Mouse (Mus musculus) forebrain, embryonic 16.5 days (tissue): ENCODE data around the gene Pagr1a. TPM values are rescaled to one million over a fixed set of nuclear protein-coding genes. Genes with fewer than 3 reads are reported as not detected.

Experiments used
- ATAC-seq: fragments of 200-750 bp; cut with Nextera tagmentation; 2 replicates; pipeline ENCODE4 v1.8.0; 2017; ENCODE audit warnings: mild to moderate bottlenecking, moderate library complexity
- H3K27ac ChIP-seq: fragments of 300-500 bp; sonication (generic); 2 replicates; pipeline ENCODE4 v1.5.1; 2014; ENCODE audit warnings: low read length, control low read depth
- H3K27me3 ChIP-seq: fragments of 300-500 bp; sonication (generic); replicated peaks from 2 replicates; pipeline ENCODE4 v1.6.1; 2014; ENCODE audit warnings: low read length; ENCODE audit not compliant: control insufficient read depth, insufficient read depth
- H3K36me3 ChIP-seq: fragments of 300-500 bp; sonication (generic); 2 replicates; pipeline ENCODE4 v1.6.1; 2014; ENCODE audit not compliant: control insufficient read depth, insufficient read depth
- H3K4me1 ChIP-seq: fragments of 300-500 bp; sonication (generic); replicated peaks from 2 replicates; pipeline ENCODE4 v1.6.1; 2014; ENCODE audit warnings: low read length; ENCODE audit not compliant: control insufficient read depth, insufficient read depth
- H3K4me2 ChIP-seq: fragments of 300-500 bp; sonication (generic); 2 replicates; pipeline ENCODE4 v1.6.1; 2014; ENCODE audit warnings: mild to moderate bottlenecking, low read length, control low read depth
- H3K4me3 ChIP-seq: fragments of 300-500 bp; sonication (generic); replicated peaks from 2 replicates; pipeline ENCODE4 v1.5.1; 2014; ENCODE audit warnings: mild to moderate bottlenecking, low read length, control low read depth
- H3K9ac ChIP-seq: fragments of 300-500 bp; sonication (generic); replicated peaks from 2 replicates; pipeline ENCODE4 v1.6.1; 2014; ENCODE audit warnings: low read depth, low read length, control low read depth
- H3K9me3 ChIP-seq: fragments of 300-500 bp; sonication (generic); 2 replicates; pipeline ENCODE4 v1.6.1; 2016; ENCODE audit warnings: low read length; ENCODE audit not compliant: control insufficient read depth
- WGBS: fragments of 180-500 bp; shearing (Covaris S2); extraction: QIAGEN DNeasy Blood & Tissue Kit; methylation state at CpG from one replicate; pipeline ENCODE4 v1.1.7; 2014; 5-methylcytosine and 5-hydroxymethylcytosine counted together
- microRNA-seq: library from miRNA; unstranded; fragments of <30 nt; microRNA quantifications from one replicate; pipeline ENCODE4, GENCODE M21; 2017
- polyA plus RNA-seq: library from polyadenylated mRNA; unstranded; fragments of >200 nt; fragmentation: Nextera tagmentation; extraction: Ambion mirVana; gene quantifications from 2 replicates; pipeline ENCODE4 v1.2.1, GENCODE M21; 2015

Gene Pagr1a
- polyA plus RNA-seq, 1 experiment from 2014 or later = 22.9 TPM

GRCm38 (mm10) chr7:126975493-126975892 lies 41.7 kb downstream of the Pagr1a start:
- Histone ChIP-seq H3K4me3 (peak overlapping the region; percentile 78), H3K36me3 (peaks cover 19% of the 10 kb centered on the region), H3K4me1 (peaks cover 15% of the 10 kb centered on the region), H3K27me3 (no peaks in the 10 kb centered on the region), H3K27ac (no peak overlapping the region; the same call in 1 of the 2 replicates), H3K4me2 (peak overlapping the region; percentile 49), H3K9ac (peak overlapping the region; percentile 11; the same call in 1 of the 2 replicates), H3K9me3 (no peaks in the 10 kb centered on the region)
- WGBS = 9% methylated on average over 8 of the region's 8 CpGs
- ATAC-seq = no peak

- Histone ChIP-seq H3K9ac (no peak overlapping the region), H3K4me3 (no peak overlapping the region), H3K9me3 (no peaks in the 10 kb centered on the region), H3K36me3 (peaks cover 16% of the 10 kb centered on the region), H3K4me1 (no peaks in the 10 kb centered on the region), H3K27ac (no peak overlapping the region), H3K4me2 (no peak overlapping the region), H3K27me3 (0 out of 2 replicates have a peak, but pooled peaks cover 1% of the 10 kb centered on the region)
- no peak for ATAC-seq
- 62% methylated on average over 6 of the region's 6 CpGs for WGBS
These were observed 49.8 kb downstream of the Pagr1a start for GRCm38 (mm10) chr7:126967361-126967760.

- H3K4me1 ChIP-seq = no peaks in the 10 kb centered on the region
- H3K4me2 ChIP-seq = no peak overlapping the region
- 0 out of 2 replicates have a peak, but pooled peaks cover 8% of the 10 kb centered on the region for H3K27me3 ChIP-seq
- H3K9me3 ChIP-seq = no peaks in the 10 kb centered on the region
- no peak overlapping the region for H3K9ac ChIP-seq
- no peak overlapping the region for H3K27ac ChIP-seq
- peaks cover 12% of the 10 kb centered on the region for H3K36me3 ChIP-seq
- WGBS = 45% methylated on average over 3 of the region's 3 CpGs
- no peak overlapping the region for H3K4me3 ChIP-seq
- no peak for ATAC-seq
These were observed 51.6 kb downstream of the Pagr1a start for GRCm38 (mm10) chr7:126965568-126965967.

Small RNAs within 50 kb of the gene (microRNA-seq; reads per million reads assigned to microRNA genes)
- gene Gm44343 = not detected

Other genes starting within 250 kb of the Pagr1a start
- 199 and 202 TPM in 2 replicates for gene Ypel3, start 240.4 kb downstream of the Pagr1a start, polyA plus RNA-seq
- 0.73 and 0.86 TPM in 2 replicates for gene Tbx6, start 235.9 kb downstream of the Pagr1a start, polyA plus RNA-seq
- 196 and 202 TPM in 2 replicates for gene Ppp4c, start 224.9 kb downstream of the Pagr1a start, polyA plus RNA-seq
- 32.8 and 40.4 TPM in 2 replicates for gene Fam57b, start 219.7 kb downstream of the Pagr1a start, polyA plus RNA-seq
- gene 4930451I11Rik, start 185.7 kb downstream of the Pagr1a start, polyA plus RNA-seq = not detected in 2 replicates
- 10.8 and 14.3 TPM in 2 replicates for gene Doc2a, start 169.9 kb downstream of the Pagr1a start, polyA plus RNA-seq
- gene Hirip3, start 155.4 kb downstream of the Pagr1a start, polyA plus RNA-seq = 25.6 and 28.1 TPM in 2 replicates
- 95.1 and 97.9 TPM in 2 replicates for gene Ino80e, start 155.0 kb downstream of the Pagr1a start, polyA plus RNA-seq
- 55.3 and 65.6 TPM in 2 replicates for gene Taok2, start 132.6 kb downstream of the Pagr1a start, polyA plus RNA-seq
- gene Tmem219, start 94.4 kb downstream of the Pagr1a start, polyA plus RNA-seq = 33.3 and 37.3 TPM in 2 replicates
- gene Kctd13, start 88.5 kb downstream of the Pagr1a start, polyA plus RNA-seq = 131 and 132 TPM in 2 replicates
- 4.8 and 8.5 TPM in 2 replicates for gene Asphd1, start 67.8 kb downstream of the Pagr1a start, polyA plus RNA-seq
- gene Sez6l2, start 66.8 kb downstream of the Pagr1a start, polyA plus RNA-seq = 26.1 and 30.6 TPM in 2 replicates
- gene Cdipt, start 41.4 kb downstream of the Pagr1a start, polyA plus RNA-seq = 115 and 122 TPM in 2 replicates
- 0.45 and 1.2 TPM in 2 replicates for gene Cdiptos, start 41.3 kb downstream of the Pagr1a start, polyA plus RNA-seq
- 3.0 and 3.7 TPM in 2 replicates for gene Mvp, start 2.7 kb downstream of the Pagr1a start, polyA plus RNA-seq
- gene Pagr1b, start 868 bp downstream of the Pagr1a start, polyA plus RNA-seq = not detected in 2 replicates
- gene Gm42742, start 3.7 kb upstream of the Pagr1a start, polyA plus RNA-seq = 54.8 and 74.1 TPM in 2 replicates
- 21.1 and 29.9 TPM in 2 replicates for gene Prrt2, start 3.9 kb upstream of the Pagr1a start, polyA plus RNA-seq
- gene Maz, start 9.7 kb upstream of the Pagr1a start, polyA plus RNA-seq = 57.9 and 58.8 TPM in 2 replicates
- 52.9 and 61.2 TPM in 2 replicates for gene Kif22, start 25.1 kb upstream of the Pagr1a start, polyA plus RNA-seq
- gene Zg16, start 70.0 kb upstream of the Pagr1a start, polyA plus RNA-seq = not detected in 2 replicates
- gene AI467606, start 74.0 kb upstream of the Pagr1a start, polyA plus RNA-seq = 1.5 and 1.9 TPM in 2 replicates
- 0.28 and 1.0 TPM in 2 replicates for gene Qprt, start 104.9 kb upstream of the Pagr1a start, polyA plus RNA-seq
- 0.09 TPM in 1 of 2 replicates, not detected in the other for gene Spn, start 120.5 kb upstream of the Pagr1a start, polyA plus RNA-seq
- 88.2 and 91.0 TPM in 2 replicates for gene Cd2bp2, start 178.7 kb upstream of the Pagr1a start, polyA plus RNA-seq
- 24.9 and 31.0 TPM in 2 replicates for gene Tbc1d10b, start 191.1 kb upstream of the Pagr1a start, polyA plus RNA-seq
- gene Mylpf, start 191.5 kb upstream of the Pagr1a start, polyA plus RNA-seq = 4.1 and 8.3 TPM in 2 replicates
- 66.1 and 69.3 TPM in 2 replicates for gene Zfp553, start 215.7 kb upstream of the Pagr1a start, polyA plus RNA-seq
- 18.8 and 26.5 TPM in 2 replicates for gene Sept1, start 215.8 kb upstream of the Pagr1a start, polyA plus RNA-seq
- 59.1 and 66.6 TPM in 2 replicates for gene Zfp771, start 226.9 kb upstream of the Pagr1a start, polyA plus RNA-seq
- gene Dctpp1, start 243.4 kb upstream of the Pagr1a start, polyA plus RNA-seq = 143 and 147 TPM in 2 replicates